Mouse (Mus musculus): Measurements from ENCODE around the gene Amer2. TPM values are rescaled to one million over a fixed set of nuclear protein-coding genes. Genes with fewer than 3 reads are reported as not detected.

Gene Amer2
- polyA plus RNA-seq, 1 experiment from 2014 or later = 13.5 TPM

GRCm38 (mm10) chr14:60378566-60379322, 5.7 kb downstream of the Amer2 start:
- WGBS = under 1% methylated on average over 77 of the region's 77 CpGs
- peaks cover 59% of the 10 kb centered on the region for H3K4me1 ChIP-seq (replicated peaks)
- DNase-seq (ENCODE audit: low spot score) = no peak
- H3K9me3 ChIP-seq = no peaks in the 10 kb centered on the region
- peaks cover 4% of the 10 kb centered on the region; the same call in 1 of the 2 replicates for H3K36me3 ChIP-seq
- peak overlapping the region; percentile 82 for H3K4me3 ChIP-seq
- peaks cover 38% of the 10 kb centered on the region for H3K27me3 ChIP-seq (ENCODE audit: insufficient read depth, poor library complexity, severe bottlenecking)
- H3K27ac ChIP-seq = peak overlapping the region; percentile 95

- 52% methylated on average over 20 of the region's 20 CpGs for WGBS
- Histone ChIP-seq H3K4me3 (peak overlapping the region; percentile 82), H3K4me1 (replicated peaks) (peaks cover 66% of the 10 kb centered on the region), H3K27me3 (ENCODE audit: insufficient read depth, poor library complexity, severe bottlenecking) (peaks cover 38% of the 10 kb centered on the region), H3K36me3 (peaks cover 4% of the 10 kb centered on the region; the same call in 1 of the 2 replicates), H3K27ac (peak overlapping the region; percentile 95), H3K9me3 (no peaks in the 10 kb centered on the region)
- no peak for DNase-seq (ENCODE audit: low spot score)
Measured at GRCm38 (mm10) chr14:60379323-60379957, 6.4 kb downstream of the Amer2 start.

GRCm38 (mm10) chr14:60379958-60380330, 6.9 kb downstream of the Amer2 start:
- H3K27ac ChIP-seq = 0 out of 2 replicates have a peak overlapping the region, but pooled peaks have one; percentile 95
- WGBS = 95% methylated on average over 8 of the region's 8 CpGs
- peaks cover 71% of the 10 kb centered on the region for H3K4me1 ChIP-seq (replicated peaks)
- H3K4me3 ChIP-seq = peak overlapping the region; percentile 82
- no peaks in the 10 kb centered on the region for H3K9me3 ChIP-seq
- H3K27me3 ChIP-seq (ENCODE audit: insufficient read depth, poor library complexity, severe bottlenecking) = peaks cover 38% of the 10 kb centered on the region
- peaks cover 4% of the 10 kb centered on the region; the same call in 1 of the 2 replicates for H3K36me3 ChIP-seq
- DNase-seq (ENCODE audit: low spot score) = no peak

- Histone ChIP-seq H3K4me3 (peak overlapping the region; percentile 24; the same call in 1 of the 2 replicates), H3K27ac (no peak overlapping the region), H3K27me3 (ENCODE audit: insufficient read depth, poor library complexity, severe bottlenecking) (peaks cover 31% of the 10 kb centered on the region), H3K36me3 (peaks cover 4% of the 10 kb centered on the region; the same call in 1 of the 2 replicates), H3K4me1 (replicated peaks) (peaks cover 83% of the 10 kb centered on the region), H3K9me3 (no peaks in the 10 kb centered on the region)
- WGBS = 86% methylated on average over 4 of the region's 4 CpGs
- DNase-seq (ENCODE audit: low spot score) = no peak
Measured at GRCm38 (mm10) chr14:60381671-60382070, 8.6 kb downstream of the Amer2 start.

GRCm38 (mm10) chr14:60383816-60384215, 10.8 kb downstream of the Amer2 start:
- Histone ChIP-seq H3K4me1 (replicated peaks) (peaks cover 65% of the 10 kb centered on the region), H3K27me3 (ENCODE audit: insufficient read depth, poor library complexity, severe bottlenecking) (peaks cover 15% of the 10 kb centered on the region), H3K27ac (no peak overlapping the region), H3K9me3 (no peaks in the 10 kb centered on the region), H3K4me3 (no peak overlapping the region), H3K36me3 (peaks cover 4% of the 10 kb centered on the region; the same call in 1 of the 2 replicates)
- 85% methylated on average over 7 of the region's 7 CpGs for WGBS
- DNase-seq (ENCODE audit: low spot score) = no peak

- H3K4me3 ChIP-seq = no peak overlapping the region
- DNase-seq (ENCODE audit: low spot score) = no peak
- H3K4me1 ChIP-seq (replicated peaks) = peaks cover 60% of the 10 kb centered on the region
- peaks cover 11% of the 10 kb centered on the region for H3K27me3 ChIP-seq (ENCODE audit: insufficient read depth, poor library complexity, severe bottlenecking)
- no peak overlapping the region for H3K27ac ChIP-seq
- peaks cover 4% of the 10 kb centered on the region; the same call in 1 of the 2 replicates for H3K36me3 ChIP-seq
- H3K9me3 ChIP-seq = no peaks in the 10 kb centered on the region
- WGBS = 93% methylated on average over 7 of the region's 7 CpGs
Measured at GRCm38 (mm10) chr14:60384269-60384668, 11.2 kb downstream of the Amer2 start.

- Histone ChIP-seq H3K36me3 (no peaks in the 10 kb centered on the region), H3K9me3 (no peaks in the 10 kb centered on the region), H3K4me3 (no peak overlapping the region), H3K4me1 (replicated peaks) (peaks cover 52% of the 10 kb centered on the region), H3K27me3 (ENCODE audit: insufficient read depth, poor library complexity, severe bottlenecking) (peaks cover 2% of the 10 kb centered on the region), H3K27ac (no peak overlapping the region)
- WGBS = 62% methylated on average over 6 of the region's 6 CpGs
- no peak for DNase-seq (ENCODE audit: low spot score)
Measured at GRCm38 (mm10) chr14:60385079-60385643, 12.1 kb downstream of the Amer2 start.

GRCm38 (mm10) chr14:60386591-60387501, 13.8 kb downstream of the Amer2 start:
- Histone ChIP-seq H3K4me1 (replicated peaks) (peaks cover 37% of the 10 kb centered on the region), H3K27me3 (ENCODE audit: insufficient read depth, poor library complexity, severe bottlenecking) (no peaks in the 10 kb centered on the region), H3K9me3 (no peaks in the 10 kb centered on the region), H3K27ac (no peak overlapping the region), H3K36me3 (no peaks in the 10 kb centered on the region), H3K4me3 (no peak overlapping the region)
- no peak for DNase-seq (ENCODE audit: low spot score)
- 87% methylated on average over 6 of the region's 6 CpGs for WGBS

GRCm38 (mm10) chr14:60388332-60388731, 15.3 kb downstream of the Amer2 start:
- Histone ChIP-seq H3K36me3 (no peaks in the 10 kb centered on the region), H3K4me3 (no peak overlapping the region), H3K27ac (no peak overlapping the region), H3K4me1 (replicated peaks) (peaks cover 34% of the 10 kb centered on the region), H3K9me3 (no peaks in the 10 kb centered on the region), H3K27me3 (ENCODE audit: insufficient read depth, poor library complexity, severe bottlenecking) (no peaks in the 10 kb centered on the region)
- no peak for DNase-seq (ENCODE audit: low spot score)
- 81% methylated on average over 2 of the region's 2 CpGs for WGBS

GRCm38 (mm10) chr14:60392202-60392601, 19.1 kb downstream of the Amer2 start:
- H3K9me3 ChIP-seq = no peaks in the 10 kb centered on the region
- H3K27ac ChIP-seq = peak overlapping the region; percentile 59
- peaks cover 9% of the 10 kb centered on the region for H3K4me1 ChIP-seq (replicated peaks)
- peak; percentile 41 for DNase-seq (ENCODE audit: low spot score)
- H3K36me3 ChIP-seq = no peaks in the 10 kb centered on the region
- no peak overlapping the region for H3K4me3 ChIP-seq
- H3K27me3 ChIP-seq (ENCODE audit: insufficient read depth, poor library complexity, severe bottlenecking) = no peaks in the 10 kb centered on the region
- WGBS = 52% methylated on average over 2 of the region's 2 CpGs

GRCm38 (mm10) chr14:60397321-60397720, 24.3 kb downstream of the Amer2 start:
- 91% methylated on average over 4 of the region's 4 CpGs for WGBS
- DNase-seq (ENCODE audit: low spot score) = no peak
- Histone ChIP-seq H3K36me3 (no peaks in the 10 kb centered on the region), H3K27ac (no peak overlapping the region), H3K27me3 (ENCODE audit: insufficient read depth, poor library complexity, severe bottlenecking) (no peaks in the 10 kb centered on the region), H3K4me3 (no peak overlapping the region), H3K9me3 (no peaks in the 10 kb centered on the region), H3K4me1 (replicated peaks) (peaks cover 27% of the 10 kb centered on the region)

GRCm38 (mm10) chr14:60398861-60399260, 25.8 kb downstream of the Amer2 start:
- peak overlapping the region; percentile 71 for H3K27ac ChIP-seq
- DNase-seq (ENCODE audit: low spot score) = peak; percentile 54
- no peaks in the 10 kb centered on the region for H3K27me3 ChIP-seq (ENCODE audit: insufficient read depth, poor library complexity, severe bottlenecking)
- no peaks in the 10 kb centered on the region for H3K9me3 ChIP-seq
- H3K4me3 ChIP-seq = no peak overlapping the region
- WGBS = 19% methylated on average over 7 of the region's 7 CpGs
- no peaks in the 10 kb centered on the region for H3K36me3 ChIP-seq
- H3K4me1 ChIP-seq (replicated peaks) = peaks cover 28% of the 10 kb centered on the region

Data from hindbrain, embryonic 10.5 days (tissue).